Mouse (Mus musculus) splenic B cell, adult 2 months (primary cell): ENCODE data around the gene Fancc.

ENCODE experiments used
- DNase-seq: peaks from one replicate; pipeline ENCODE4 v3.0.0-alpha.2; 2011; ENCODE audit warnings: low read depth, low spot score
- H3K27me3 ChIP-seq: 2 replicates; pipeline ENCODE4 v1.6.1; 2012; ENCODE audit warnings: mild to moderate bottlenecking, low read length, moderate library complexity, mixed read lengths; ENCODE audit not compliant: control insufficient read depth, poor library complexity, insufficient read depth, severe bottlenecking
- H3K36me3 ChIP-seq: 2 replicates; pipeline ENCODE4 v1.6.1; 2012; ENCODE audit warnings: mild to moderate bottlenecking, low read length, moderate library complexity, mixed read lengths; ENCODE audit not compliant: control insufficient read depth, poor library complexity, insufficient read depth, severe bottlenecking

Fancc gene

DNA sequence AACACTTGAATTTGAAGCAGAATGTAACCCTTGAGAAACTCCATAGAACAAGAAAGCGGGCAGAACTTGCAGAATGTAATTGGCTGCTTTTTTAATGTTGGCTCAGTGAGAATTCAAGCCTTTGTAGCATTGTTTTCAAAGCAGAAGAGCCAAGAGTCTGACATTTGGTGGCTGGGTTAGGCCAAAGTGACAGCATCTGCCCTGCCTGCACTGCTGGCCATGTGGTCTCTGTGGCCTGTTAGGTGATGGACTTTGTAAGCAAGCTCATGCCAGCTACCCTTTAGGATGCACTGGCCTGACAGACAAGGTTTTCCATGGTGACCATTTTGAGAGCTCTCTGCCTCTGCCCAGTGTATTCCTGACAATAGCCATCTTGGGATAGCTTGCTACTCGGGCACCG, 199.1 kb downstream of the Fancc start:
- DNase-seq: no peak
- peaks cover 7% of the 10 kb centered on the region for H3K36me3 ChIP-seq

DNA sequence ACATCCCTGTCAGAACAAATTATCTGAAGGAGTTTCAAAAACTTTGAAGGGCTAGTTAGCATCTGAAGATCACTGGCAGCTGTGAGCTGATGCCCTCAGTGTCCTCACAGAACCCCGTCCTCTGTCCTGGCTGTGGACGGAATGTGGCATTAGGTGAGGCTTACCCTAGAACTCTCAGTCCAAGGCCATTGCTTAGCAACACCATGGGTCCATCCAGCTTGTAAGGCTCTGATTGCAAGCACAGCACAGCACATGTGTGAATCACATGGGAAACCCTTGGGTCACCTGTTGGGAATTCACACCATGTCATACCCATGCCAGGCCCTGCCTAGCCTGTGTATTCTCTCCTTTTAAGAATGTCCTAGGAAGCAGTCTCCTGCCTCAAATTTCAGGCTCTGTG, 200.1 kb downstream of the Fancc start:
- H3K27me3 ChIP-seq: no peaks in the 10 kb centered on the region
- no peak for DNase-seq
- H3K36me3 ChIP-seq: peaks cover 7% of the 10 kb centered on the region

More for the DNA sequence above, 199.1 kb downstream of the Fancc start:
- H3K27me3 ChIP-seq: no peaks in the 10 kb centered on the region

DNA sequence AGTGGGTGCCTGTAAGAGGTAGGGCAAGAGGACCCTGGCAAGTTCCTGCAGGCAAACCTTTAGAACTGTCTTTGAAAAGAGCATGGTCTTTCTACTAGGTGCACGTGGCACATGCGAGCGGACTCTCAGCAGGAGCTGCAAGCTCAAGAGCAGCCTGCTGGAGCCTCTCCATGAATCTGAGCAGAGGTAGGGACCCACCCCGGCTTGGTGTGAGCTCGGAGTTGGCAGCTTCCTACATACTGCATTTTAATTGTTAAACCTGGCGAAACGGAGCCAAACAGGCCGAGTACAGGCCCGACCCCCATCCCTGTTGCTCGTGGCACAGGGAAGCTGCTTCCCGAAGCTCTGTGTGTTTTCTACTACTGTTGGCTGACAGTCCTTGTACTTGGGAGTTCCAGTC, 200.8 kb downstream of the Fancc start:
- Histone ChIP-seq H3K36me3 (peaks cover 3% of the 10 kb centered on the region), H3K27me3 (no peaks in the 10 kb centered on the region)
- DNase-seq: no peak

DNA sequence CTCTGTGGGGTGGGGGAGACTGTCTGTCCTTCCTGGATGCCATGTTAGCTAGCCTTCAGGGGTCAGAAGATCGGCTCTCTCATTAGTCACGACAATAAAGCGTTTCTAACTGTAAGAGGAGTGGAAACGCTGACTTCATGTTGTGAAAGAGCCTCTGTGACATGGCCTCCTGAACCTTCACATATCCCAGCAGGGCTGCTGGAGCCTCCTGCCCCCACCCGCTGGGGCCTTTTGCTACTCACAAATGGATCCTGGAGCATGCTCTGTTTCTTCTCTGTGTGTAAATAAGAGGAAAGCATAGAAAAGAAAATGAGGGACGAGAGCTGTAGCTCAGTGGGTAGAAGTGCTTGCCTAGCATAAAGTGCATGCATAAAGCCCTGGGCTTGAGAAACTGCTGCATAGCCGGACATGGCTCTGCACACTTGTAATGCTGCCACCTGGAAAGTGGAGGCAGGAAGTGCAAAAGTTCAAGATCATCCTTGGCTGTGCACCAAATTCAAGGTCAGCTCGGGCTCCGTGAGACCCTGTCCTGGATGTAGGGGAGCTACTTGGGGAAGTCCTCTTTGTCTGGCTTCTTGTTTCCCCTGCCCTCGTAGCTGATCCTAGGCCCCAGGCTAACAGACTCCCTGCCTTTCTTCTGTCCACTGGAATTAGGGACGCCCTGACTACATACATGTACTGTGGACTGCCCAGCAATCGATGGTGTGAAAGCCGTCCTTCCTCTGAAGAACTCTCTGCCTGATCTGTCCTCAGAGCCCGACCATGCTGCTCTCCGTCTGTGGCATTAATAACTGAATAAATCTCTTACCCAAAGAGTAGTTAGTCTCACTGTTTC, 202.5 kb downstream of the Fancc start:
- DNase-seq: no peak
- H3K36me3 ChIP-seq: no peaks in the 10 kb centered on the region; the same call in 1 of the 2 replicates

DNA sequence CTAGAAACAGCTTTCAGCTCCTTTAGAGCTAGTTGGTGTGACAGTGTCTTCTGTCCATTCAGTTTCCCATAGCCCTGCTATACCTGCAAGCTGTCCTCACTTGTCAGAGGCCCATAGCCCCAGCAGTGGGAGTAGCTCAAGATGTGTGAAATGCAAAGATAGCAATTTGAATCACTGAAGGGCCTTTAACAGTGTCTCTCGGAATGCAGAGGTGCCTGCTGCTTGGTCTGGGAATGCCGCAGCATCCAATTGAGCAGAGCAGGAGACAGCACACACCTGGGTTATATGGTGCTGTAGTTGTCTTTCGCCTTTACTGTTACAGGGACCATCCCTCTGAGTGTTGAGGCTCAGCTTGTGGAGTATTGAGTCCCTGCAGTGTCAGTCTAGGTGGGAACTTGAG, 203.4 kb downstream of the Fancc start:
- no peak for DNase-seq
- H3K36me3 ChIP-seq: no peaks in the 10 kb centered on the region

More for the DNA sequence above, 202.5 kb downstream of the Fancc start:
- H3K27me3 ChIP-seq: no peaks in the 10 kb centered on the region

DNA sequence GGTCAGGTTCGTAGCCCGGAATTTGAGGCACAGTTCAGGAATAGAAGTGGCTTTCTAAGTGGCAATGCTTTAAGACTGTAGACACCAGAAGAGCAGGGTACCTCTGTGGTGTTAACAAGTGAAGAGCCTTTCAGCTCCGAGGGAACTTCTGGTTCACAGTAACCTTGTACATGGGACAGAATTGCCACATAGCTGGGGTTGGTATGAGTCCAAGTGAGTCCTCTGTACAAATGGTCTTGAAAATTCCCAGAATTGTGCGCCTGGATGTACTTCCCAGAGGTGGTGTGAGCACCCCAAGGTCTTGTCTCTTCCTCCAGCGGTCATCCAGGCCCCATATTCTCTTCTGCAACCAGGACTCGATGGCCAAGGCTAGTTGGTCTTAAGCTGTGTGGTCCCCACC, 206.1 kb downstream of the Fancc start:
- H3K27me3 ChIP-seq: no peaks in the 10 kb centered on the region
- DNase-seq: no peak
- H3K36me3 ChIP-seq: no peaks in the 10 kb centered on the region

More for the DNA sequence above, 203.4 kb downstream of the Fancc start:
- no peaks in the 10 kb centered on the region for H3K27me3 ChIP-seq

DNA sequence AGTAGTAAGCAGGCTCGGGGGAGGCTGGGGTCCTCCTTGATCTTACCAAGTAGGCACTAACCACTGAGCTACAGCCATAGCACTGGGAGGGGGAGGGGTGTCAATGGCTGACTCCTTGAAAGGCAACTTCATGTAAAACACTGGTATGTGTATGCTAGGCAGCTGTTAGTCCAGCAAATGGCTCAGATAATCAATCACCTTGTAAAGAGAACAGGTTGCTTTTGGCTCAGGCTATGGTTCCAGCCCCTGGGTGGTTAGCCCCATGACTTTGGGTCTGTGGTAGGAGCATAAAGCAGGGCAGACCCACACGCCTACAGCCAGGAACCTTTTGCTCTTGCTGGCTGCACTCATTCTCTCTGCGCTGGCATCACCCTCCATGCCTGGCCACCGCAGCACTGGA, 207.0 kb downstream of the Fancc start:
- no peak for DNase-seq
- Histone ChIP-seq H3K27me3 (no peaks in the 10 kb centered on the region), H3K36me3 (peaks cover 2% of the 10 kb centered on the region; the same call in 1 of the 2 replicates)

DNA sequence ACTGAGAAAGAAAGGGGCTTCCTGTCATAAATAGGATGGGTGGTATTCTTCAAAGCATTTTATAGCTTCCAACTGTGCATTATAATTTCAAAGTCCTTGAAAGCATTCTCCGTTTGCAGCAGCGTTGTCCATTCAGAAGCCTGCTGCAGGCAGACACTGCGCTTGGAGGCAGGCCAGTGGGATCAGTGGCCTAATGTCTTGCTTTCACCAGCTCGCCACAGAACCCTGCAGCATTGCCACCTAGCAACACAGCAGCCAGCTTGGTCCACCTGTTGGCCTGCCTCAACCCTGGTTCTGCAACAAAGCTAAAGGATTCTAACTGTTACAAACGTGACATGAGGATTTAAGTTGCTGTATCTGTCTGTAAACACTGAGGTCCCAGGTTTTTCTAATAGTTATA, 207.4 kb downstream of the Fancc start:
- Histone ChIP-seq H3K36me3 (peaks cover 2% of the 10 kb centered on the region; the same call in 1 of the 2 replicates), H3K27me3 (no peaks in the 10 kb centered on the region)
- no peak for DNase-seq

DNA sequence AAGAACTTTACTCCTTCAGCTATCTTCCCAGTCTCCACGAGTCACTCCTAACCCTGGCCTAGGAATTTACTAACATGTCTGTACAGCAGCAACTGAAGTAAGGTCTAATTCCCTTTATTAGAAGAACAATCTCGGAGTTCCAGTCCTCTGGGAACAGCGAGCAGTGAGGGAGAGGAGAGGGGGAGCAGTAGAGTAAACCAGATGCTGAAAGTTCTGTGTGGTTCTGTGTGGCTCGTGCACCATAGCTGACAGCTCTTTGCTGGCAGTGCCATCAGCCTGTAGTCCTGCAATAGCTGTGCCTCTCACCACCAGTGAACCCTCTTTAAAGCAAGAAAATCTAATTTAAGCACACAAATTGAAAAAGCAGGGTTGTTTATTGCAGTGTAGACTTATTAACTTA, 207.9 kb downstream of the Fancc start:
- DNase-seq: no peak
- Histone ChIP-seq H3K27me3 (no peaks in the 10 kb centered on the region), H3K36me3 (peaks cover 2% of the 10 kb centered on the region; the same call in 1 of the 2 replicates)

DNA sequence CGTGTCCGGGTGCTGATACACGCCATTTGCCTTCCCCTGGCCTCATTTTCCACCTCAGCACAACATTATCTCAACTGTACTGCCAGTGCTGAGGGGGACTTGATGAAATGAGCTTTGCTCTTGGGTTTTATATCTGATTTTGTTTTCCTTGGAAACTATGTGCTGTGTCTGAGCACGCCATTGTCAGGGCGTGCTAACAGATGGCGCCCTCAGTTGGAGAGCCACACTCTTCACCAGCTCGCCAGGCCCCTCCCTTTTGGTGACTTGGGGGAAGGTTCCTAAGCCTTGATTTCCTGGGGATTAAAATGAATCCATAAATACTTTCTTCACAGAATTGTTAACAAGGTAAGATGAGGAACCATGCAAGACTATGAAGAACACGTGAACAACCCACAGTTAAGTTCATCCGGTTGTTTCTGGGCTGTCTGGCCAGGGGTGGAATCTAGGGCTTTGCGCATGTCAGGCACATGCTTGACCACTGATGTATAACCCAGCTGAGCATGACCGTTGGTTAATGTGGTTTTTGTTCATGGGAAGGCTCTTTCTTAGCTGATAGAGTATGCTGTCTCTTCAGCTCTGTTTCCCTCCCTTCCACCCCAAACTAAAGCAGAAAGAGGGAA, 210.5 kb downstream of the Fancc start:
- peak; percentile 58 for DNase-seq
- Histone ChIP-seq H3K36me3 (peaks cover 2% of the 10 kb centered on the region; the same call in 1 of the 2 replicates), H3K27me3 (no peaks in the 10 kb centered on the region)

DNA sequence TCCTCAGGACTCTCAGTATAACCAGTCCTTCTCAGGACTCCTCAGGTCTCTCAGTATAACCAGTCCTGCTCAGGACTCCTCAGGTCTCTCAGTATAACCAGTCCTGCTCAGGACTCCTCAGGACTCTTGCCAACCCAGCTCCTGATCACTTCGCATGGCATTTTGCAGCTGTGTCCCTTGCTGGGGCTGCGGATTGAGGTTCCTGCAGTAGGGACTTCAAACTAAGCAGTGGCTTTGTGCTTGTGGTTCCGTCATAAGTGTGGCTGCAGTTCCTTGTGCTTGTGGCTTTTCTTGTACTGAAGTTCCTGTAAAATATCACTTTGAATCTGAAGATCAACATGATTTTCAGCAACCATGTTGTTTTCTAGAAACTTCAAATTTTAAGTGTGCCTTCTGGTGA, 212.3 kb downstream of the Fancc start:
- Histone ChIP-seq H3K27me3 (no peaks in the 10 kb centered on the region), H3K36me3 (peaks cover 2% of the 10 kb centered on the region; the same call in 1 of the 2 replicates)
- DNase-seq: no peak

DNA sequence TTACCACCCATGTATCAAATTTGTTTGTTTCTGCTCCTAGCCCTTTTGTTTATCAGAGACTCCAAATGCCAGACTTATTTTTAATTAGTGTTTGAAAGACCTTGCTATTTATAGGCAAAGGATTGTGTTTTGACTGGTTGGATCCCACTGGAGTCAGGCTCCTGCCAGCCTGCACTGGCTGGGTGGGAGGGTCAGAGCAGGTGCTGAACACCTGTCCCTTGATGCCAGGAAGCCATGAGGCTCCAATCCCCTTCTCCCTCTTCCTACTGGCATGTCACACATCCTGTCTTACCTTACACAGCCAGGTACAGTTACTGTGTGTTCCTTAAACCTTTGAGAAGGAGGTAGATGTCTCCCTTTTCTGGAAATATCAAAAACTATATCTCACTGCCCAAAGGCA, 213.8 kb downstream of the Fancc start:
- Histone ChIP-seq H3K36me3 (peaks cover 2% of the 10 kb centered on the region; the same call in 1 of the 2 replicates), H3K27me3 (no peaks in the 10 kb centered on the region)
- DNase-seq: no peak

DNA sequence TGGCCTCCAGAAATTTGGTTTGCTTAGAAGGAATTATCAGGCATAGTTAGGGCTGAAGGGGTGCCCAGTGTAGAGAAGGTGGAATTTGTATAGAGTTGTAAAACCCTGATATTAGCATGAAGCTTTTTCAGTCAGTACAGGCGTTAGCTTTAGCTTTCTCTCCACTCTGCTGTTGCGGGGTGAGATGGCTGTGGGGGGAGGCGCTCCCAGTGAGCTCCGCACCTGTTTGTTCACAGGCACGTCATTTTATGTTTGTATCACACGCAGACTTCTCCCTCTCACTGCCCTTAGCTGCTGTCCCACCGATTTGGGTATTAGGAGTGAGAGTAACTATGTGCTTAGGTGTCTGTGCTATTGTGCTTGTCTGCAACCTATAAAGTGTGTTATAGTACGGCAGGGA, 215.9 kb downstream of the Fancc start:
- no peaks in the 10 kb centered on the region for H3K27me3 ChIP-seq
- DNase-seq: no peak
- peaks cover 2% of the 10 kb centered on the region; the same call in 1 of the 2 replicates for H3K36me3 ChIP-seq

DNA sequence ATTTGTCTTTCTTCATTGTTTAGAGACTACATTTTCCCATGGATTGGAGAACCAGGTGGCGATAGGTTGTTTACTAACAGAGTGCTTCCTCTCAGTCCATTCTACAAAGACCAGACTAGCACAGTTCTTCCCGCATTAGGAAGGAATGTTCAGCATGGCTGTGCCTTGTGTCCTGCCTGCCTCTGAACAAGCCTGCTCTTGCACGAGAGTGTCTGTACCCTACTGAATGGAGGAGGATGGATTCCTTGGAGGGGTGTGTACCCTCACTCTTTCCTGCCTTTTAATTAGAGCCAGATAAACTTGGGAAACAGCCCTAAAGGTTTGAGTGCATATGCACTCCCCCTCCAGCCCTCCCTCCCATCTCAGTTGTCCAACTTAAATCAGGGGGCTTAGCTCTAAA, 216.7 kb downstream of the Fancc start:
- no peak for DNase-seq
- H3K27me3 ChIP-seq: no peaks in the 10 kb centered on the region

DNA sequence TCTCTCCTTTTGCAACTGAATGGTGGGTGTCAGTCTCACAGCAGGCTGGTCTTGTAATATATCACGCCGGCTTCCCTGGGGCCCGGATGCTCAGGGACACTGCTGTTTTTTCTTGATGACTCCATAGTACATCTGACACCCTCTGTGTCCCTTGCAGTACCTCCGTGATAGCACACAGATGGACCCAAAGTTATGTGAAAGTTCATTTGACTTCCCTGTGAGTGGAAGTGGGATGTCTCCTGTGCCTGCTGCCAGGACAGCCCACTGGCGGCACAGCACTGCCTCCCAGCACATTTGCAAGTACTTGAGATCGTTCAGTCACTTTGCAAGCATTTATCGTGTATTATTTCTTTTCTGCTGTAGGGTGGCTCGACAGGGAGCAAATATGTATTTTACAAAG, 217.3 kb downstream of the Fancc start:
- no peak for DNase-seq
- Histone ChIP-seq H3K27me3 (no peaks in the 10 kb centered on the region), H3K36me3 (no peaks in the 10 kb centered on the region)

More for the DNA sequence above, 216.7 kb downstream of the Fancc start:
- H3K36me3 ChIP-seq: peaks cover under 1% of the 10 kb centered on the region; the same call in 1 of the 2 replicates
